Mouse (Mus musculus) heart, embryonic 14.5 days (tissue): ENCODE results near the gene Cadm3. TPM values are rescaled to one million over a fixed set of nuclear protein-coding genes. Genes with fewer than 3 reads are reported as not detected.
"Not testable (repeated sequence)": the region's sequence is repeated elsewhere in the genome, so short reads cannot be mapped to it uniquely, and the experiment has no call there.

Source experiments
- ATAC-seq: fragments of 200-750 bp; cut with Nextera tagmentation; 2 replicates; pipeline ENCODE4 v1.8.0; 2017; ENCODE audit warnings: low read depth, moderate TSS enrichment; ENCODE audit not compliant: insufficient number of reproducible peaks, insufficient read depth, low FRiP score
- H3K27ac ChIP-seq, 2 experiments: fragments of 200-500 bp in 1 of 2; fragments of 300-500 bp in 1 of 2; sonication (generic) in 1 of 2; replicated peaks in 1 of 2; 2 replicates each; pipeline ENCODE4 v1.5.1; 2012 to 2014; ENCODE audit warnings: low read depth in 2 of 2, low read length in 2 of 2, control low read depth in 1 of 2, mild to moderate bottlenecking in 1 of 2, mixed read lengths in 1 of 2; ENCODE audit not compliant: control insufficient read depth in 1 of 2, insufficient read depth in 1 of 2
- H3K27me3 ChIP-seq: fragments of 300-500 bp; sonication (generic); 2 replicates; pipeline ENCODE4 v1.6.1; 2014; ENCODE audit warnings: mild to moderate bottlenecking, low read length, control low read depth; ENCODE audit not compliant: control insufficient read depth, insufficient read depth
- H3K36me3 ChIP-seq: fragments of 300-500 bp; sonication (generic); 2 replicates; pipeline ENCODE4 v1.6.1; 2014; ENCODE audit warnings: mild to moderate bottlenecking, control low read depth, low read length, mixed read lengths; ENCODE audit not compliant: control insufficient read depth, insufficient read depth
- H3K4me1 ChIP-seq, 2 experiments: fragments of 200-500 bp in 1 of 2; fragments of 300-500 bp in 1 of 2; sonication (generic) in 1 of 2; 2 replicates each; pipeline ENCODE4 v1.6.1; 2012 to 2014; ENCODE audit warnings: low read length in 2 of 2, control low read depth in 1 of 2, mixed read lengths in 1 of 2; ENCODE audit not compliant: control insufficient read depth in 2 of 2, insufficient read depth in 2 of 2
- H3K4me2 ChIP-seq: fragments of 300-500 bp; sonication (generic); 2 replicates; pipeline ENCODE4 v1.6.1; 2014; ENCODE audit warnings: mild to moderate bottlenecking, low read length
- H3K4me3 ChIP-seq, 2 experiments: fragments of 200-500 bp in 1 of 2; fragments of 300-500 bp in 1 of 2; sonication (generic) in 1 of 2; 2 replicates each; pipeline ENCODE4 v1.5.1; 2012 to 2014; ENCODE audit warnings: low read length in 2 of 2, mild to moderate bottlenecking in 2 of 2, control low read depth in 1 of 2, low read depth in 1 of 2, moderate library complexity in 1 of 2; ENCODE audit not compliant: control insufficient read depth in 1 of 2, insufficient read depth in 1 of 2
- H3K9ac ChIP-seq: fragments of 300-500 bp; sonication (generic); 2 replicates; pipeline ENCODE4 v1.6.1; 2014; ENCODE audit warnings: mild to moderate bottlenecking, low read length
- H3K9me3 ChIP-seq: fragments of 300-500 bp; sonication (generic); 2 replicates; pipeline ENCODE4 v1.6.1; 2016; ENCODE audit warnings: low read length, control low read depth; ENCODE audit not compliant: control insufficient read depth
- WGBS: fragments of 180-500 bp; shearing (Covaris S2); extraction: QIAGEN DNeasy Blood & Tissue Kit; methylation state at CpG from one replicate; pipeline ENCODE4 v1.1.7; 2014; 5-methylcytosine and 5-hydroxymethylcytosine counted together
- polyA plus RNA-seq: library from polyadenylated mRNA; unstranded; fragments of >200 nt; fragmentation: Nextera tagmentation; extraction: Ambion mirVana; gene quantifications from 2 replicates; pipeline ENCODE4 v1.2.1, GENCODE M21; 2014

Cadm3 gene
- polyA plus RNA-seq, 1 experiment from 2014 or later = 1.1 TPM

DNA sequence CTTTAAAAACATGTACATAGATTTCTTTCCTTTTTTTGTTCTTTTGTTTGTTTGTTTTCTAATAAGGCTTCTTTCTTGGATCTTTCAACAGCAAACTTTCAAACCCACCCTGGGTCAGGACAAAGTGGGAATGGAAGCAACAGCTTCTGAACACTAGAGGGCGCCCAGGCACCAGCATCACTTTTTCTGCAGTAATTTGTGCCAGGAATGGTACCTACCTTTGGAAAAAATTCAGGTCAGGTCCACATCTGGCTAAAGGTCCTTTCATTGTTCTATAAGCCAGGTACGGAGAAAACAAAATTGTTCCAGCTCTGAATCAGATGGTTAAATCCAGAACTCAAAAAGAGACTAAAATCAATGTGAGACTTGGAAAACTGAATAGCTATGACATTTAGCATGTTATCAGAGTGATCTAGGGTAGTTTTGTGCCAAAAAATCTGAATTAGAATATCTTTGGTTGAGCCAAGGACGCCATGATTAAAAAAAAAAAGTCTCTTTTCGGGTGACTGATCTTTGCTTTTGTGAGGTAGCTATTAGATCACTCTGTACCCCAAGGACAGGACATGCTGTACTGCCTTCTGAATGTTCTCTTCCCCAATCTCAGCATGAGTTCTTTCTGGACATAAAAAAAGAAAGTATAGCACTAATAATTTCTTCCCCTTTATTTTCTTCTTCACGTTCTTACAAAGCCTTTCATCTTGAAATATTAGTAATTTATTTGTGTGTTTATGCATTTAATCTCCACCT is 43.5 kb downstream of the Cadm3 start:
- Histone ChIP-seq H3K36me3 (no peaks in the 10 kb centered on the region), H3K4me2 (no peak overlapping the region), H3K4me1 (0 out of 4 replicates have a peak, but pooled peaks cover 0 to 2% of the 10 kb centered on the region in 2 experiments), H3K4me3 (no peak overlapping the region), H3K9me3 (no peaks in the 10 kb centered on the region), H3K27me3 (no peaks in the 10 kb centered on the region), H3K9ac (no peak overlapping the region), H3K27ac (no peak overlapping the region)
- 28% methylated on average over 5 of the region's 5 CpGs for WGBS
- ATAC-seq = no peak

GRCm38 (mm10) chr1:173322249-173322627 is 45.3 kb downstream of the Cadm3 start:
- WGBS = 62% methylated on average over 6 of the region's 6 CpGs
- no peak overlapping the region for H3K27ac ChIP-seq
- ATAC-seq = no peak

GRCm38 (mm10) chr1:173321593-173322248 is 45.8 kb downstream of the Cadm3 start:
- no peak overlapping the region for H3K4me2 ChIP-seq
- 77% methylated on average over 8 of the region's 8 CpGs for WGBS
- no peak overlapping the region for H3K4me3 ChIP-seq
- ATAC-seq = no peak
- H3K27me3 ChIP-seq = no peaks in the 10 kb centered on the region
- no peaks in the 10 kb centered on the region for H3K4me1 ChIP-seq
- no peaks in the 10 kb centered on the region for H3K9me3 ChIP-seq
- H3K27ac ChIP-seq = no peak overlapping the region
- no peak overlapping the region for H3K9ac ChIP-seq
- no peaks in the 10 kb centered on the region for H3K36me3 ChIP-seq

More at GRCm38 (mm10) chr1:173322249-173322627, 45.3 kb downstream of the Cadm3 start:
- no peaks in the 10 kb centered on the region for H3K36me3 ChIP-seq
- no peaks in the 10 kb centered on the region for H3K27me3 ChIP-seq
- no peak overlapping the region for H3K4me3 ChIP-seq
- H3K4me1 ChIP-seq = no peaks in the 10 kb centered on the region
- H3K9ac ChIP-seq = no peak overlapping the region
- H3K4me2 ChIP-seq = no peak overlapping the region
- no peaks in the 10 kb centered on the region for H3K9me3 ChIP-seq

DNA sequence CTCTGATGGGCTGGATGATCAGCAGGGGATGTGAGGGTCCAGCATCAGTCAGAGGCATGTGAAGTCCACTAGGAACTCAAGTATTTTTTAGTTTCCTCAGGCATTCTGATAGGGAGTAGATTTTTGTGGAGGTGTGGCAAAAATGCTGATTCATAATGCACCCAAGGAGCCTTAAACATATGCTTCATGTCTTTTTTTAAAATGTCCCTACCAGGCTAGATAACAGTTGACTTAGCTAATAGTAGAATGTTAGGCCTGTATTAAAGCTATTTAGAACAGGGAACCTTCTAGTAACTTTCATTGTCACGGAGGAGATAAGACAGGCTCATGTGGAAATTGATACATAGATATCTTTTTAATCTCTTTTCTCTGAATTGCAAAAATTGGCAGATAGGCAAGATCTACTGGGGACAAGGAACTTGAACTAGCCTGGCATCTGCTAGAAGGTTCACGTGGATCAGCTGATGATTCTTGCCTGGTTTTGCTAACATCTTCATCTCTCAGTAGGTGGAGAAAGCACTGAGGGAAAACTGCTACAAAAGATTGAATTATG is 49.5 kb downstream of the Cadm3 start:
- no peak overlapping the region for H3K4me2 ChIP-seq
- 81% methylated on average over 2 of the region's 2 CpGs for WGBS
- no peak overlapping the region for H3K27ac ChIP-seq
- no peaks in the 10 kb centered on the region for H3K4me1 ChIP-seq
- ATAC-seq = no peak
- H3K9me3 ChIP-seq = no peaks in the 10 kb centered on the region
- no peak overlapping the region for H3K4me3 ChIP-seq
- no peaks in the 10 kb centered on the region for H3K27me3 ChIP-seq
- no peak overlapping the region for H3K9ac ChIP-seq
- H3K36me3 ChIP-seq = no peaks in the 10 kb centered on the region

- H3K27ac ChIP-seq = no peak overlapping the region
- no peak overlapping the region for H3K4me2 ChIP-seq
- H3K4me3 ChIP-seq = no peak overlapping the region
- WGBS = 78% methylated on average over 3 of the region's 3 CpGs
- ATAC-seq = no peak
- no peaks in the 10 kb centered on the region for H3K9me3 ChIP-seq
- H3K36me3 ChIP-seq = no peaks in the 10 kb centered on the region
- no peaks in the 10 kb centered on the region for H3K27me3 ChIP-seq
- H3K9ac ChIP-seq = no peak overlapping the region
- no peaks in the 10 kb centered on the region for H3K4me1 ChIP-seq
These were observed 51.8 kb downstream of the Cadm3 start for GRCm38 (mm10) chr1:173315725-173316124.

- H3K9me3 ChIP-seq, H3K27ac ChIP-seq, H3K4me3 ChIP-seq, H3K4me2 ChIP-seq, H3K9ac ChIP-seq, H3K4me1 ChIP-seq, H3K27me3 ChIP-seq, H3K36me3 ChIP-seq, ATAC-seq: not testable (repeated sequence)
- WGBS = 61% methylated on average over 7 of the region's 7 CpGs
These were observed 53.9 kb downstream of the Cadm3 start for GRCm38 (mm10) chr1:173313535-173314050.

GRCm38 (mm10) chr1:173302795-173303194 is 64.7 kb downstream of the Cadm3 start:
- not testable (repeated sequence) for H3K9ac ChIP-seq, H3K27ac ChIP-seq, H3K4me2 ChIP-seq, H3K4me3 ChIP-seq, H3K27me3 ChIP-seq, H3K4me1 ChIP-seq, H3K9me3 ChIP-seq, ATAC-seq, H3K36me3 ChIP-seq
- 40% methylated on average over 3 of the region's 3 CpGs for WGBS
